Mouse (Mus musculus) neural tube, embryonic 15.5 days (tissue): Measurements from ENCODE around the gene Cbx1. TPM values are rescaled to one million over a fixed set of nuclear protein-coding genes. Genes with fewer than 3 reads are reported as not detected.

ENCODE experiments used
- ATAC-seq: fragments of 200-750 bp; cut with Nextera tagmentation; 2 replicates; pipeline ENCODE4 v1.8.0; 2017; ENCODE audit warnings: mild to moderate bottlenecking, moderate TSS enrichment, moderate library complexity; ENCODE audit not compliant: low FRiP score
- H3K27ac ChIP-seq: fragments of 300-500 bp; sonication (generic); replicated peaks from 2 replicates; pipeline ENCODE4 v1.5.1; 2015; ENCODE audit warnings: mild to moderate bottlenecking, inconsistent platforms
- H3K27me3 ChIP-seq: fragments of 300-500 bp; sonication (generic); replicated peaks from 2 replicates; pipeline ENCODE4 v1.6.1; 2015; ENCODE audit warnings: inconsistent platforms
- H3K36me3 ChIP-seq: fragments of 300-500 bp; sonication (generic); 2 replicates; pipeline ENCODE4 v1.6.1; 2015; ENCODE audit warnings: inconsistent platforms
- H3K4me1 ChIP-seq: fragments of 300-500 bp; sonication (generic); 2 replicates; pipeline ENCODE4 v1.6.1; 2015; ENCODE audit warnings: inconsistent platforms
- H3K4me2 ChIP-seq: fragments of 300-500 bp; sonication (generic); 2 replicates; pipeline ENCODE4 v1.6.1; 2015; ENCODE audit warnings: inconsistent platforms, mild to moderate bottlenecking, moderate library complexity
- H3K4me3 ChIP-seq: fragments of 300-500 bp; sonication (generic); replicated peaks from 2 replicates; pipeline ENCODE4 v1.5.1; 2015; ENCODE audit warnings: mild to moderate bottlenecking, inconsistent platforms
- H3K9ac ChIP-seq: fragments of 300-500 bp; sonication (generic); replicated peaks from 2 replicates; pipeline ENCODE4 v1.6.1; 2015; ENCODE audit warnings: mild to moderate bottlenecking, inconsistent platforms
- H3K9me3 ChIP-seq: fragments of 300-500 bp; sonication (generic); replicated peaks from 2 replicates; pipeline ENCODE4 v1.6.1; 2016; ENCODE audit warnings: inconsistent platforms
- WGBS: fragments of 180-500 bp; shearing (Covaris S2); methylation state at CpG from one replicate; pipeline ENCODE4 v1.1.7; 2015; ENCODE audit warnings: mixed read lengths; 5-methylcytosine and 5-hydroxymethylcytosine counted together
- polyA plus RNA-seq: library from polyadenylated mRNA; unstranded; fragments of >200 nt; fragmentation: Nextera tagmentation; extraction: Ambion mirVana; gene quantifications from 2 replicates; pipeline ENCODE4 v1.2.1, GENCODE M21; 2015

Gene Cbx1
- polyA plus RNA-seq, 1 experiment from 2014 or later = 60.9 TPM

DNA sequence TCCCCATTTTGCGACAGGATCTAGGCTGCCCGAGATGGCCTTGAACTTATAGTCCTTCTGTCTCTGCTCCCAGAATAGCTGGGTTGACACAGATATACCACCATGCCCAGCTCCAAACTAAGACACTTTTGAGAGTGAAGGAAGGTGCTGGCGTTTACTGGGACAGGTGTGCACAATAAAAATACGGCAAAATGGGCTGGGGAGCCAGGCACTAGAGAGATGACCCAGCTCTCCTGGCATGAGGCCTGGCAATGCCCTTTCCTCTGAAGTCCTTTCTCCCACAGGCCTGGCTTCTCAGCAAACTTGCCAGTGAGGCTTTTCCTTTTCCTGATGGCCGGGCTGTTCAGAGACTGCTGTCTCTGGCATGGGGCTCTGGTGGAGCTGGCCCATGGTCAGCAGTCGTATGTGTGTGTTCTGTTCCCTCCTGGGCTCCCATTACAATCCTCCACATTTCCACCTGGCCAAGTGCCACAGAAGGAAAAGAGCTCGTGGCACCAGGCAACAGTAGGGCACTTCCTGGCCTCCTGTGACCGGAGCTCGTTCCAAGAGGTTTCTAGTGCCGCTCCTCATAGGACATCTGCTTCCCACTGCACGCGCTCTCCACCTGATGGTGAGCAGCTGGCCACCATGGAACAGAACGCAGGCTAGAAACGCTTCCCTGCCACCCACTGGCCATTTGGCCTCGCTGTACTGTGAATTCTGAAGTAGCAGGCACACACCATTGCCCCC is 26.0 kb upstream of the Cbx1 start:
- no peak for ATAC-seq
- H3K4me2 ChIP-seq = 0 out of 2 replicates have a peak overlapping the region, but pooled peaks have one; percentile 1
- no peaks in the 10 kb centered on the region for H3K9me3 ChIP-seq
- no peaks in the 10 kb centered on the region for H3K27me3 ChIP-seq
- peak overlapping the region; percentile 79 for H3K27ac ChIP-seq
- H3K4me3 ChIP-seq = no peak overlapping the region
- H3K36me3 ChIP-seq = no peaks in the 10 kb centered on the region
- WGBS = 45% methylated on average over 15 of the region's 15 CpGs
- peaks cover 59% of the 10 kb centered on the region for H3K4me1 ChIP-seq
- no peak overlapping the region for H3K9ac ChIP-seq

DNA sequence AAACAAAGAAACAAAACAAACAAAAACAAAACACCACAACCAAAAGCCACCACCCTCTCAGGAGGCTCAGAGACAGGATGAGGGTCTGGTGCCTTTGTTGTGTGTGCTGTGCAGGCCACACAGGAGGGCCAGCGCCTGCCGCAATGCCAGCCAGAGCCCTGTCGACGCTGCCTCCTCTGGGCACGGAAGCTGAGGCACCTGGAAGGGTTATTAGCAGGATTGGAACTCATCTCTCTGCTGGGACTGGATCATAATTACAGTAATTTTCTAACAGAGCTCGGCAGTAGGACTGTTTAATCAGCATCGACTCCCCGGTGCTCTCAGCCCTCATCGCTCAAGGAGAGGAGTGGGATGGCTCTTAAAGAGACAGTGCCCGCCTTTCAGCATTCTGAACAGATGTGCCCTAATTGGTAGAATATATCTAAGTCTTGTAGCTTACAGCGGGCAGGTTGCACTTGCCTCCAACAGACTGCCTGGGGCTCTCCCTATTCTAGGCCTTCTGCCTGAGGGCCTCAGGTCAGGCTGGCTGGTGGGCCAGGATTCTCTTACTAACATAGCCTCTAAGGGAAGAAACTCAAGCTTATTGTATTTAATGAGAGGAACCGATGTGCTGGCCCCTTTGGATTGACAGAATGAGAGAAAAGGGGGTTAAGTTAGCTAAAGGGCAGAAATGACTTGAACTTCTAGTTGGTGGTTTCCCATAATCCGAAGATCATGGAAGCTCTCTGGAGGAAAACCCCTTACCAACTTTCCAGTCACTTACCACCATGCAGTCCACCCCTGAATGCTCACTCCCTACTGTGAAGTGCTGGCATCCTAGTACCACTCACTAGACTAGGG is 24.2 kb upstream of the Cbx1 start:
- Histone ChIP-seq H3K27ac (peak overlapping the region; percentile 85), H3K36me3 (peaks cover 14% of the 10 kb centered on the region), H3K4me2 (peak overlapping the region; percentile 33), H3K4me1 (peaks cover 74% of the 10 kb centered on the region), H3K9me3 (no peaks in the 10 kb centered on the region), H3K9ac (peak overlapping the region; percentile 14; the same call in 1 of the 2 replicates), H3K4me3 (no peak overlapping the region), H3K27me3 (no peaks in the 10 kb centered on the region)
- WGBS = 22% methylated on average over 13 of the region's 13 CpGs
- ATAC-seq = peak; percentile 62

GRCm38 (mm10) chr11:96765645-96766044 is 23.3 kb upstream of the Cbx1 start:
- WGBS = 74% methylated on average over 7 of the region's 7 CpGs

GRCm38 (mm10) chr11:96766555-96766954 is 22.4 kb upstream of the Cbx1 start:
- peaks cover 32% of the 10 kb centered on the region for H3K36me3 ChIP-seq
- no peak overlapping the region for H3K4me2 ChIP-seq
- no peaks in the 10 kb centered on the region for H3K27me3 ChIP-seq
- peaks cover 72% of the 10 kb centered on the region for H3K4me1 ChIP-seq
- H3K4me3 ChIP-seq = no peak overlapping the region
- WGBS = 68% methylated on average over 12 of the region's 12 CpGs
- no peak overlapping the region for H3K9ac ChIP-seq
- H3K27ac ChIP-seq = peak overlapping the region; percentile 85
- H3K9me3 ChIP-seq = no peaks in the 10 kb centered on the region
- no peak for ATAC-seq

More at GRCm38 (mm10) chr11:96765645-96766044, 23.3 kb upstream of the Cbx1 start:
- H3K9me3 ChIP-seq = no peaks in the 10 kb centered on the region
- peak overlapping the region; percentile 85 for H3K27ac ChIP-seq
- H3K27me3 ChIP-seq = no peaks in the 10 kb centered on the region
- H3K4me2 ChIP-seq = no peak overlapping the region
- no peak for ATAC-seq
- peaks cover 23% of the 10 kb centered on the region for H3K36me3 ChIP-seq
- H3K4me1 ChIP-seq = peaks cover 74% of the 10 kb centered on the region
- no peak overlapping the region for H3K9ac ChIP-seq
- H3K4me3 ChIP-seq = no peak overlapping the region

- H3K9ac ChIP-seq = no peak overlapping the region
- peaks cover 75% of the 10 kb centered on the region for H3K4me1 ChIP-seq
- no peak overlapping the region for H3K4me3 ChIP-seq
- no peaks in the 10 kb centered on the region for H3K9me3 ChIP-seq
- 22% methylated on average over 7 of the region's 7 CpGs for WGBS
- H3K36me3 ChIP-seq = peaks cover 38% of the 10 kb centered on the region
- peak overlapping the region; percentile 85 for H3K27ac ChIP-seq
- ATAC-seq = peak; percentile 59
- peak overlapping the region; percentile 33 for H3K4me2 ChIP-seq
- H3K27me3 ChIP-seq = no peaks in the 10 kb centered on the region
Observed at GRCm38 (mm10) chr11:96767096-96767495, 21.8 kb upstream of the Cbx1 start.

DNA sequence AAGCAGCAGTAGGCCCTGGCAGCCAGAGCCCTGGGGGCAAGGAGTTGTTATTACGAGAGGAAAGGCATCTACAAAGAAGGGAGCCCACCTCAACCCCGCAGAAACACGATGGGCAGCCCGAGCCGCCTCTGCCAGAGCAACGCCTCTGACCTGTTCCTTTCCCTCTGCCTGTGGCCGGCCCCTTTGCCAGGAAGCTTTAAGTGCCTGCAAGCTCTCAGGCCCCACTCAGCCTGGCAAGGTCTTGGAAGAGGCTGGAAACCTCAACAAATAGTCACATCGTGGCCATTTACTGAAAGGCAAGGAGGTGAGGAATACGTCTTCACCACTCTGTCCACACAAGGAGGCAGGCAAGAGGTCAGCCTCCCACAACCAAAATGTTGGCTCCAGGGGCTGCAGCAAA is 20.7 kb upstream of the Cbx1 start:
- H3K27ac ChIP-seq = peak overlapping the region; percentile 85
- H3K4me2 ChIP-seq = peak overlapping the region; percentile 33
- no peaks in the 10 kb centered on the region for H3K9me3 ChIP-seq
- peaks cover 73% of the 10 kb centered on the region for H3K4me1 ChIP-seq
- peaks cover 49% of the 10 kb centered on the region for H3K36me3 ChIP-seq
- H3K9ac ChIP-seq = peak overlapping the region; percentile 14; the same call in 1 of the 2 replicates
- ATAC-seq = no peak
- H3K4me3 ChIP-seq = no peak overlapping the region
- no peaks in the 10 kb centered on the region for H3K27me3 ChIP-seq
- 62% methylated on average over 9 of the region's 9 CpGs for WGBS

DNA sequence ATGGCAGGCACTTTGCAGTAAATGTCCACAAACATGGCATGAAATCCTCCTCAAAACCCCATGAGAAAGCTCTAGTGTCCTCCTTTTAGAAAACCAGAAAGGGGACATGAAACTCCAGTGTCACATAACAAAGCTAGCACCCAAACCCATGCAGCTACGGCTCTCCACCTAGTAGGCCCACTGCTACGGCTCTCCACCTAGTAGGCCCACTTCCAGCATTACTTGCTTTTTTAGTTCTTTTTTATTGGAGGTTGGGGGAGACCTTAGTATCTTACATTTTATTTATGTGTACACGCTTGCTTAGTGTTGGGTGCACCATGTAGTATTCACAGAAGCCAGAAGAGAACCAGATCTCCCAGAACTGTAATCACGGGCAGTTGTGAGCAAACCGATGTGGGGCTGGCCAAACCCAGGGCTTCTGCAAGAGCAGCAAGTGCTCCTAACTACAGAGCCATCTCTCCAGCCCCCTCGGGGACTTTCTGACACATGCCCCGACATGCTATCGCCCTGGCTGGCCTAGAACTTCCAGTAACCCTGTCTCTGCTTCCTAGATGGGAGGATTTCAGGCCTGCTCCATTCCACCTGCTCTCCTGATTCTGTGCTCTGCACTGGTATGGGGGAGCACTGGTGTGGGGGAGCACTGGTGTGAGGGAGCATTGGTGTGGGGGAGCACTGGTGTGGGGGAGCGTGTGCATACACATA is 17.5 kb upstream of the Cbx1 start:
- ATAC-seq = no peak
- H3K27ac ChIP-seq = peak overlapping the region; percentile 18; the same call in 1 of the 2 replicates
- no peaks in the 10 kb centered on the region for H3K27me3 ChIP-seq
- peaks cover 51% of the 10 kb centered on the region for H3K36me3 ChIP-seq
- H3K9me3 ChIP-seq = no peaks in the 10 kb centered on the region
- H3K4me3 ChIP-seq = no peak overlapping the region
- H3K4me2 ChIP-seq = no peak overlapping the region
- WGBS = 94% methylated on average over 9 of the region's 9 CpGs
- peaks cover 72% of the 10 kb centered on the region for H3K4me1 ChIP-seq
- no peak overlapping the region for H3K9ac ChIP-seq

DNA sequence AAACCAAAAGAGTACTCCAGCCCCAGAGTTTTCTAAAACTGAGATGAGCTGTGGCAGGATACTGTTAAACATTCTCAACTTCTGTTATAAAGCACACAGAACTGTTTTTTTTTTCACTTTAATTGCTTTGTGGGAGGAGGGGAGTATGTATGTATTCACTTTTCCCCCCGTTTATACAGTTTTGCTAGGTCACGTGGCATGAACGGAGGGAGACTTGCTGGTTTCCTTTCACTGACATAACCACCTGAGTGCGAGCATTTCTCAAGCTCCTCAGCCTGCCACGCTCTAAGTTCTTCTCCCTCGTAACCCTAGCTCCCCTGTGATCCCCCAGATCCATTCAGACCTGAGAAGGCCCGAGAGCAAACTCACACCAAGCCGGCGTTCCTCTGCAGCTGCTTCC is 16.5 kb upstream of the Cbx1 start:
- ATAC-seq = no peak
- Histone ChIP-seq H3K4me2 (no peak overlapping the region), H3K9me3 (no peaks in the 10 kb centered on the region), H3K27me3 (no peaks in the 10 kb centered on the region), H3K4me3 (no peak overlapping the region), H3K4me1 (peaks cover 69% of the 10 kb centered on the region), H3K27ac (no peak overlapping the region), H3K36me3 (peaks cover 51% of the 10 kb centered on the region), H3K9ac (0 out of 2 replicates have a peak overlapping the region, but pooled peaks have one; percentile 7)
- WGBS = 91% methylated on average over 9 of the region's 9 CpGs

DNA sequence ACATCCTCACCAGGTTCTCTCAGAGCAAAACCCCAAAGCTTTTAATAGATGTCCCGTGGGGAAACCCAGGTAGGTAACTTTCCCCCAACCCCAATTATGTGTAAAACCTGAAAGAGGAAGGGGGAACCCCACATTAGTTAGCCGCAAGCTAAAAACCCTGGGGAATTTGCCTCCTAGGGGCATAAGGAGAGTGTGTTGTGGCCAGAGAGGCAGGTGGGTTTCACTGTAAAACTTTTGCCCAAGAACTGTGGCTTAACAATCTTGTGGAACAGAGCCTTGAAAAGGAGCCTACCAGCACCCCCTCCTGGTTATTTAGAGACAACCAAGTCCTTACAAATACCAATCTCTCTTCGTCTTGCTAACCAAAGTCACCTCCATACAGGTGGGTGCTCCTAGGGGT is 14.4 kb upstream of the Cbx1 start:
- Histone ChIP-seq H3K27me3 (no peaks in the 10 kb centered on the region), H3K27ac (peak overlapping the region; percentile 90), H3K36me3 (peaks cover 38% of the 10 kb centered on the region), H3K4me1 (peaks cover 56% of the 10 kb centered on the region), H3K9ac (0 out of 2 replicates have a peak overlapping the region, but pooled peaks have one; percentile 3), H3K9me3 (no peaks in the 10 kb centered on the region), H3K4me3 (peak overlapping the region; percentile 71), H3K4me2 (peak overlapping the region; percentile 78)
- no peak for ATAC-seq
- 63% methylated on average over 3 of the region's 3 CpGs for WGBS

GRCm38 (mm10) chr11:96775063-96775462 is 13.9 kb upstream of the Cbx1 start:
- Histone ChIP-seq H3K4me1 (peaks cover 56% of the 10 kb centered on the region), H3K9me3 (no peaks in the 10 kb centered on the region), H3K27me3 (no peaks in the 10 kb centered on the region), H3K9ac (peak overlapping the region; percentile 70; the same call in 1 of the 2 replicates), H3K27ac (peak overlapping the region; percentile 90), H3K36me3 (peaks cover 33% of the 10 kb centered on the region), H3K4me3 (peak overlapping the region; percentile 71), H3K4me2 (peak overlapping the region; percentile 78)
- 43% methylated on average over 8 of the region's 8 CpGs for WGBS
- ATAC-seq = peak; percentile 58

GRCm38 (mm10) chr11:96775665-96776064 is 13.3 kb upstream of the Cbx1 start:
- Histone ChIP-seq H3K4me3 (peak overlapping the region; percentile 71), H3K9ac (peak overlapping the region; percentile 70), H3K4me1 (peaks cover 56% of the 10 kb centered on the region), H3K9me3 (no peaks in the 10 kb centered on the region), H3K36me3 (peaks cover 27% of the 10 kb centered on the region), H3K4me2 (peak overlapping the region; percentile 78), H3K27me3 (no peaks in the 10 kb centered on the region), H3K27ac (peak overlapping the region; percentile 90)
- WGBS = 29% methylated on average over 7 of the region's 7 CpGs
- no peak for ATAC-seq
